Mouse (Mus musculus): ENCODE measurements around the gene Rere. TPM values are rescaled to one million over a fixed set of nuclear protein-coding genes. Genes with fewer than 3 reads are reported as not detected.
"Not testable (repeated sequence)": the region's sequence is repeated elsewhere in the genome, so short reads cannot be mapped to it uniquely, and the experiment has no call there.

The Rere gene
- polyA plus RNA-seq, 1 experiment, result 82.1 TPM

DNA sequence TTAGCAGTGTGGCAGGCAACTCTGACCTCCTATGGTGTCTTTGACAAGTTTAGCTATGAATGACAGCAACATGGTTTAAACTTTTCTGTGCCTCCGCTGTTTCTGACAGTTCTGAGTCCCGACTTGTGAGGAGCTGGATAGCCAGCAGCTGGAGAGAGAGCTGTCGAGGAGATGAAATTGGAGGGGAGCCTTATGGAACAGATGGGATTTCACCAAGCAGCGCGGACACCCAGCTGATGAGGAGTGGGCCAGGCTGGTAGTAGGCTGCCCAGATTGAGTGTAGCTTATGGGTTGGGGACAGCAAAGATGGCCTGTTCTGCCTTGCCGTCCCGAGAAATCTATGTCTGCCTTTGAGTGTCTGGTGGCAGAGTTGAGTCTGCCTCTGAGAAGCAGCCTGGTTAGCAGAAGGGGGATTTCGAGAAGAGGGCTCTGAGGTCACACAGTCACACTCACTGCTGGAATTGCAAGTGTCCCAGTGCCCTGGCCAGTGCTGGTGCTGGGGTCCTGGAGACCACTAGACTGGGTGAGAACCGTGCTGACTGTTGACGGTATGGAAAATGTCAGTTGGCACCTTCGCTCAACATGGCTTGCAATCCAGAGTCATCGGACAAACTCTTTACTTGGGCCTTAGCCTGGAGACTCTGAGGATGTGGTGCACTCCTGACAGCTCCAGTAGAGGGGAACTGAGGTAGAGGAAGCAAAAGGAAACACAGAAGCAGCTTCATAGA, 268.7 kb downstream of the Rere start:
- peak; percentile 55 for DNase-seq (ENCODE audit: low read depth)

DNA sequence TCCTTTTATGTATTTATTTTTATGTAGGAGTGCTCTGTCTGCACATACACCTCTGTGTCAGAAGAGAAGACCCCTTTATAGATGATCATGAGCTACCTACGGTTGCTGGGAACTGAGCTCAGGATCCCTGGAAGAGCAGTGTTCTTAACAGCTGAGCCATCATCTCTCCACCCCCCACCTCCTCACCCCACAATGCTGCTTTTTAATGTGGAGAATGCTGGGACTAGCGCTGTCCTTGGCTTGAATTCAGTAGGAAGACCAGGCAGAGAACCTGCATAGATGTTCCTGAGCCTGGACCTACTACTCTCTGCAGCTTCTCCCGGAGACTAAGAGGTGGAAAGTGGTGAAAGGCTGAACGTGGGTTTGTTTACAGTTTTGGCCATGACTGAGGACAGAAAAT, 269.9 kb downstream of the Rere start:
- no peak for DNase-seq (ENCODE audit: low read depth)
- no peak for TF ChIP-seq CTCF (IDR thresholded peaks at IDR 0.05; ENCODE audit: borderline replicate concordance, extremely low read depth, insufficient read depth, insufficient read length)

More for the DNA sequence above, 268.7 kb downstream of the Rere start:
- TF ChIP-seq POLR2A (IDR thresholded peaks at IDR 0.05; ENCODE audit: borderline replicate concordance, extremely low read depth, insufficient read depth, insufficient read length, poor library complexity, severe bottlenecking) (no peak), CTCF (IDR thresholded peaks at IDR 0.05; ENCODE audit: borderline replicate concordance, extremely low read depth, insufficient read depth, insufficient read length) (no peak)

GRCm38 (mm10) chr4:150552751-150553600, 271.5 kb downstream of the Rere start:
- DNase-seq (ENCODE audit: low read depth), result no peak
- TF ChIP-seq CTCF (IDR thresholded peaks at IDR 0.05; ENCODE audit: borderline replicate concordance, extremely low read depth, insufficient read depth, insufficient read length) (no peak), POLR2A (IDR thresholded peaks at IDR 0.05; ENCODE audit: borderline replicate concordance, extremely low read depth, insufficient read depth, insufficient read length, poor library complexity, severe bottlenecking) (no peak)

DNA sequence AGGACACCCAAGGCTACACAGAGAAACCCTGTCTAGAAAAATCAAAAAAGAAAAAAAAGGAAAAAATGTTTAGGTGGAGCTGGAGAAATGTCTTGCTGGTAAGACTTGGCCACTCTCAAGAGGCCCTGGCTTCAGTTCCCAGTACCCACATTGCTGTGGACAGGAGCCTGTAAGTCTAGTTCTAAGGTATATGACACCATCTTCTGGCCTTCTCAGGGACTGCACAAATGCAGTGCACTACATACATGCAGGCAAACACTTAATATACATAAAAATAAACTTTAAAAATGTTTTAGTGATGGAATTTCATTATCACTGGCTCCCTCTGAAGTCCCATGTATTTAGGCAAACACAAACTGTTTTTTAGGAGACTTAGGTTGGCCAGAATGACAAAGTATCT, 274.3 kb downstream of the Rere start:
- DNase-seq (ENCODE audit: low read depth), result no peak
- no peak for TF ChIP-seq POLR2A (IDR thresholded peaks at IDR 0.05; ENCODE audit: borderline replicate concordance, extremely low read depth, insufficient read depth, insufficient read length, poor library complexity, severe bottlenecking)
- TF ChIP-seq CTCF (IDR thresholded peaks at IDR 0.05; ENCODE audit: borderline replicate concordance, extremely low read depth, insufficient read depth, insufficient read length), result peak; percentile 5; the same call in 1 of the 2 replicates

GRCm38 (mm10) chr4:150556382-150557221, 275.2 kb downstream of the Rere start:
- TF ChIP-seq CTCF (IDR thresholded peaks at IDR 0.05; ENCODE audit: borderline replicate concordance, extremely low read depth, insufficient read depth, insufficient read length) (no peak), POLR2A (IDR thresholded peaks at IDR 0.05; ENCODE audit: borderline replicate concordance, extremely low read depth, insufficient read depth, insufficient read length, poor library complexity, severe bottlenecking) (no peak)
- DNase-seq (ENCODE audit: low read depth), result peak; percentile 96

DNA sequence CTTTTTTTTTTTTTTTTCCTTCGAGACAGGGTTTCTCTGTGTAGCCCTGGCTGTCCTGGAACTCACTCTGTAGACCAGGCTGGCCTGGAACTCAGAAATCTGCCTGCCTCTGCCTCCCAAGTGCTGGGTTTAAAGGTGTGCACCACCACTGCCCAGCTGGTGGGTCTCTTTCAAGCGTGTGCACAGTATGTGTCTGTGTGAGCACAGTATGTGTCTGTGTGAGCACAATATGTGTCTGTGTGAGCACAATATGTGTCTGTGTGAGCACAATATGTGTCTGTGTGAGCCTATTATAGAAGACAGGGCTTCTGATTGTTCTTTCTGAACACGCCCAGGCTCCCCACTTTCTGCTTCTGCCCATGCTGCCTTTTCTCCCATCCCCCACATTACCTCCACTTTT, 275.8 kb downstream of the Rere start:
- not testable (repeated sequence) for DNase-seq (ENCODE audit: low read depth)

GRCm38 (mm10) chr4:150557976-150558375, 276.5 kb downstream of the Rere start:
- no peak for TF ChIP-seq CTCF (IDR thresholded peaks at IDR 0.05; ENCODE audit: borderline replicate concordance, extremely low read depth, insufficient read depth, insufficient read length)
- no peak for TF ChIP-seq POLR2A (IDR thresholded peaks at IDR 0.05; ENCODE audit: borderline replicate concordance, extremely low read depth, insufficient read depth, insufficient read length, poor library complexity, severe bottlenecking)
- DNase-seq (ENCODE audit: low read depth), result no peak

DNA sequence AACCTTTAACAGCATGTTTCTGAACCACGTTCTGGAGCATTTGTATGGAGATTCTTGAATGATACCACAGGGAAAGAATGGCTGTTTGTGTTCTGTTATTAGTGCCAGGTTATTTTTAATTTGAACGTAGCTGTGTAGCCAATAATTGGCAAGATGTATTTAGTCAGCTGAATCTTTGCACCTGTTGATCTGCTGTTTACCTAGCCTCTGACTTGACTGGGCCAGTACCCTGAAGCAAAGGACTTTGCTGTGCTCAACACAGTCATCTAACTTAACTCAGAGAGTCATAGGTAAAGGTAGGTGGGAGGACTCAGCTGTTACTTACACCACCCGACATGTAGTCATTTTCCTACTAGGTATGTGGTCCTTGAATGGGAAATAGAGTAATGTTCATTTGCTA, 278.1 kb downstream of the Rere start:
- DNase-seq (ENCODE audit: low read depth), result no peak
- TF ChIP-seq CTCF (IDR thresholded peaks at IDR 0.05; ENCODE audit: borderline replicate concordance, extremely low read depth, insufficient read depth, insufficient read length) (no peak), POLR2A (IDR thresholded peaks at IDR 0.05; ENCODE audit: borderline replicate concordance, extremely low read depth, insufficient read depth, insufficient read length, poor library complexity, severe bottlenecking) (no peak)

DNA sequence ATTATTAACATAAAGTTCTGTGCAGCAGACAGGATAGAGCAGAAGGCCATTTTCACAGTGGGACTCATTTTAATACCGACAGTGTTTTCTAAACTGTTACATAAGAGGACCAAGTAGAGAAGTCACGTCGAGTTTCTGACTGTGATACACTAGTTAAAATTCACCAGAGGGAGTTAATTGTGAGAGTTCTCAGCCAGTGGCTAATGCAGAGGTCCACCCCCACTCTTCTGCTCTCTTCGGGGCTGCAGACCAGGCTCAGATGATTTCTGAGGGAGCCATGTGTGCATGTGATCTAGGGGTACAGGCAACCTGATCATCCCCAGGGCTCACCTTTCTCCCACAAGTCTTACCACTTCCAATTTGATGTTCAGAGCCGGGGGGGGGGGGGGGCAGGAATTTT, 281.8 kb downstream of the Rere start:
- peak; percentile 51 for DNase-seq (ENCODE audit: low read depth)
- TF ChIP-seq CTCF (IDR thresholded peaks at IDR 0.05; ENCODE audit: borderline replicate concordance, extremely low read depth, insufficient read depth, insufficient read length) (no peak), POLR2A (IDR thresholded peaks at IDR 0.05; ENCODE audit: borderline replicate concordance, extremely low read depth, insufficient read depth, insufficient read length, poor library complexity, severe bottlenecking) (no peak)

- no peak for DNase-seq (ENCODE audit: low read depth)
- TF ChIP-seq POLR2A (IDR thresholded peaks at IDR 0.05; ENCODE audit: borderline replicate concordance, extremely low read depth, insufficient read depth, insufficient read length, poor library complexity, severe bottlenecking), result no peak
- no peak for TF ChIP-seq CTCF (IDR thresholded peaks at IDR 0.05; ENCODE audit: borderline replicate concordance, extremely low read depth, insufficient read depth, insufficient read length)
Observed at GRCm38 (mm10) chr4:150566193-150566592, 284.7 kb downstream of the Rere start.

- no peak for DNase-seq (ENCODE audit: low read depth)
- TF ChIP-seq CTCF (IDR thresholded peaks at IDR 0.05; ENCODE audit: borderline replicate concordance, extremely low read depth, insufficient read depth, insufficient read length), result no peak
- TF ChIP-seq POLR2A (IDR thresholded peaks at IDR 0.05; ENCODE audit: borderline replicate concordance, extremely low read depth, insufficient read depth, insufficient read length, poor library complexity, severe bottlenecking), result no peak
Observed at GRCm38 (mm10) chr4:150568318-150569134, 287.1 kb downstream of the Rere start.
